Mouse (Mus musculus): ENCODE results near the gene Atm.
A peak's percentile ranks its signal among the peaks of the same experiment; 100 is the strongest.

Atm gene

GRCm38 (mm10) chr9:53408953-53409361, 127.6 kb downstream of the Atm start:
- DNase-seq (ENCODE audit: low read depth) = no peak

DNA sequence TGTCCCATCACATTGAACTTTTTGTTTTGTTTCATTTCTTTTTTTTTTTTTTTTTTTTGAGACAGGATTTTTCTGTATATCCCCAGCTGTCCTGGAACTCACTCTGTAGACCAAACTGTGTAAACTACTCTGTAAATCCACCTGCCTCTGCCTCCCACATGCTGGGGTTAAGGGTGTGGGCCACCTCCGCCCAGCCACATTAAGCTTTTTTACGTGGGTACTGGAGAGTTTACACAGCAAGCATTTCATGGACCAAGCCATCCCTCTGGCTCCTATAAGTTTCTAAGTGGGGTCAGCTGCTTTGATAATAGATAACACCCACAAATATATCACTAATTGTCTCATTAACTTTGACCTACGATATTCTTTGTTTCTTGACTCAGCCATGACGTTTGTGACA, 128.0 kb downstream of the Atm start:
- no peak for DNase-seq (ENCODE audit: low read depth)

- peak; percentile 61 for DNase-seq (ENCODE audit: low read depth)
These were observed 131.5 kb downstream of the Atm start for GRCm38 (mm10) chr9:53404753-53405722.

DNA sequence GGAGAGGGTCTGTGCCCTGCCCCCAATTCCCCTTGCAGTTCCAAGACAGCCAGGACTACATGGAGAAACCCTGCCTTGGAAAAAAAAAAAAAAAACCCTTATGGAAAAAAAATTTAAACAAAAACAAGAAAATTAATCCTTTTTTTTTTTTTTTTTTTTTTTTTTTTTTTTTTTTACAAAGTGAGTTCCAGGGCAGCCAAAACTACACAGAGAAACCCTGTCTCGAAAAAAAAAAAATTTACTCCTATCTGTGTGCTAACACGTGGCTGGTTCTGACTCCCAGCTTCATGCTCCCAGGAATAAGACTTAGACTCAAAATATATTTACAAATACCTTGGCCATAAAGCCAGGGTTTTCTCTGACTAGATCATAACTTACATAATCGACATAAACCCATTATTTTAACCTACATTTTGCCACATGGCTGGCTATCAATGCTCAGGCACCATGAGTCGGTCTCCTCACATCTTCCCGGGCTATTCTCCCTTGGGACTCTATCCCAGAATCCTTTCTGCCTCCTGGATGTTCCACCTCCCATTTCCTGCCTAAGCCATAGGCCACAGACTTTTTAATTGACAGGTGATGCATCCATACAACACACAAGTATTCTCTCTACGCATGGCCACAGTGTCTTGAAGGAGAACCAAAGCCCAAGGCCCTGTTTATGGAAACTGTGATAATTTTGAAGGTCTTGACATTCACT, 132.3 kb downstream of the Atm start:
- no peak for DNase-seq (ENCODE audit: low read depth)

- no peak for DNase-seq (ENCODE audit: low read depth)
These were observed 133.5 kb downstream of the Atm start for GRCm38 (mm10) chr9:53402991-53403390.

GRCm38 (mm10) chr9:53402291-53402711, 134.2 kb downstream of the Atm start, which contains the start of gene 4930550C14Rik:
4930550C14Rik (plus strand) TSS chr9:53402325.
- peak; percentile 36 for DNase-seq (ENCODE audit: low read depth)

DNA sequence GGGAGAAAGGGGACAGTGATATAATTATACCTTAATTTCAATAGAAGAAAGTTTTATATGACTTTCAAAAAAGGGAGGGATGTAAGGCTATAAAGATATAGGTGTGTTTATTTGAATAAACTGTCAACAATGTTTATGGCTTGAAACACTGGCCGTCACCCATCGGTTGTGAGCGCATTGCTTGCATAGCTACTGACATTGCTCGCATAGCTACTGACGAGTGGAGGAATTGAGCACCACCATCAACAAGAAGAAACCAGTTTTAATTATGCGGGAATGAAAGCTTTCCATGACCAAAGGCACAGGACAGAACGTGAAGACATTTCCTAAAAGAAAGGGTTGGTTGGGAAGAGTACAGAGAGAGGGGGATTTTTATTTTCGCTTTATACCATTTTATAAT, 135.4 kb downstream of the Atm start:
- DNase-seq (ENCODE audit: low read depth) = no peak

DNA sequence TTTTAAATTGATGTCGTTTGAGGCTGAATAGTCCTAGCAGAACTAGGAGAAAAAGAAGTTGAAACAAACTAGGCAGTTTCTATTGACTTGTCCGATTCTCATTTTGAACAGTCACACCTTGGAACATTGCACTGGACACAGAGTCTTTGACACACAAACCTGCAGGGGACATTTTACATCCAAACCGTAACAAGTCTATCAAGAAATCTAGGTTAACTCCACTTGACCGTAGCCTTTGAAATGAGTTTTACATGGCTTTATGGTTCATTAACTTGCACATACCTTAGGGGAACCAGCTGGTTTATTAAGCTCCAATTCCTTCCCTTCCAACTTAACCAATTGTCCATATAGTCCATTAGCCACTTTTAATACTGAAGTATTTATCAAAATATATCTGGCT, 135.8 kb downstream of the Atm start:
- no peak for DNase-seq (ENCODE audit: low read depth)

DNA sequence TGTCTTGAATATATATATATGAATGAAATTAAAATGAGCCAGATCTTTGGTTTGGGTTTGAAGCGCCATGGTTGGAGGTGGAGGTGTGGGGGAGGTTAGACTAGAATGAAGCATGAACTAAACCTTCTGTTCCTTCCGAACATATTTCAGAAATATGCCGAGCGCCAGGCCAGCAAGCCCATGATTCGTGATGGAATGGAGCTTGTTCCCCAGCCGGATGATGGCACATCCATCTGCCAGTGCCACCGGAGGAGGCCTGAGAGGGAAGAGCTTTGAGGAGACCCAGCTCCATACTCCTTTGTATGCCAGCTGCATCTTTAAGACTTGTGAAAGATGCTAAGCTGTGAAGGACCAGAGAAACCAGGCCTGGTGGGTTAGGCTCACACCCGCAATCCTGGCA, 137.0 kb downstream of the Atm start:
- DNase-seq (ENCODE audit: low read depth) = no peak

DNA sequence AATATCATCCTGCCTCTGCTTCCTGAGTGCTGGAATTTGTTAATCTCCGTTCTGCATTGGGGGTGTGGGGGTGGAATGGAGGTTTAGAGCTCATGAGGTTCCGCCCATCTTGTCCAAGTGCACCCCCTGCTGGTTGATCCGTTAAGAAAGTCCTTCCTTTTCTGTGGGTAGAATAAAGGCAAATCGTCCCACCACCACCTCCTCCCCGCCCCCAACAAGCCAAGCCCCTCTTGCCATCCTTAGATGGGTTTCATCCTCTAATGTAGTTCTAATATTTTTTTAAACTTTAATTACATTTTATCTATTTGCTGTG, 138.2 kb downstream of the Atm start:
- peak; percentile 81 for DNase-seq (ENCODE audit: low read depth)

DNA sequence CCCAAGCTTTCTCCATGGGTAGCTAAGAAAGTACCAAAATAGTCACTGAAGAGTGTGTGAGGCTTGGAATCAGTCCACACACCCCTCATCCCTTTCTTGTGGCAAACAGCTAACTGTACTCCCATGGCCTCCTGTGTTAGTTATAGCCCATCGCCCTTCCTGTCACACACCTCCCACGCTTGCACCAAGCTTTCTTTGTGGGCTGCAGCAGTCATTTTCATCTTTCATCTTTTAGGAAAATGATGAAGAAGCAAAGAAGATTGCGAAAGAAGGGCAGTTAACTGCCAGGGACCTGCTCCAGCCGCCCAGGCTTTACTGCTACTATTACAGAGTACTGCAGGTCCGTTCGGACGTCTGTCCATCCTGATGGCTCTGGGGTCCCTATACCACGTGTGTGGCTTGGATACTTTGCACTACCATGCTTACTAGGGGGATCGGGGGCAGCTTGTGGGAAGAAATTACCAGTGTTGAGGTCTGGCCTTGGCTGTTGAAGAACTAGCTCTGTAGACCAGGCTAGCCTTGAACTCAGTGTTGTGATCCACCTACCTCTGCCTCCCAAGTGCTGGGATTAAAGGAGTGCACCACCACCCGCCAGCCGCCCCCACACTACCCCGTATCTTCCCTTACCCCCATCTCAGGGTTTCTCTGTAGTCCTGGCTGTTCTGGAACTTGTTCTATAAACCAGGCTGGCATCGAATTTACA, 138.7 kb downstream of the Atm start:
- DNase-seq (ENCODE audit: low read depth) = peak; percentile 57

- no peak for DNase-seq (ENCODE audit: low read depth)
These were observed 146.4 kb downstream of the Atm start for GRCm38 (mm10) chr9:53390136-53390535.

Data from 416B (cell line).